Mouse (Mus musculus): Measurements from ENCODE around the gene Asic2. TPM values are rescaled to one million over a fixed set of nuclear protein-coding genes. Genes with fewer than 3 reads are reported as not detected.

Asic2 gene
- polyA plus RNA-seq, 1 experiment from 2014 or later, result 8.7 TPM

GRCm38 (mm10) chr11:81106949-81107348 lies 861.3 kb downstream of the Asic2 start:
- no peak for ATAC-seq (ENCODE audit: low FRiP score, low TSS enrichment)
- 100% methylated on average over 1 of the region's 1 CpGs for WGBS

GRCm38 (mm10) chr11:81100829-81101228 lies 867.4 kb downstream of the Asic2 start:
- Histone ChIP-seq H3K27ac (replicated peaks; ENCODE audit: low read depth, low read length) (no peak overlapping the region), H3K4me1 (ENCODE audit: control insufficient read depth, insufficient read depth, low read length) (no peaks in the 10 kb centered on the region), H3K36me3 (ENCODE audit: control insufficient read depth, insufficient read depth, low read length) (no peaks in the 10 kb centered on the region), H3K4me3 (replicated peaks; ENCODE audit: low read depth, low read length) (no peak overlapping the region), H3K27me3 (ENCODE audit: control insufficient read depth, insufficient read depth, low read length) (no peaks in the 10 kb centered on the region), H3K9ac (replicated peaks; ENCODE audit: low read length) (no peak overlapping the region), H3K9me3 (ENCODE audit: control insufficient read depth, low read length) (no peaks in the 10 kb centered on the region), H3K4me2 (ENCODE audit: low read length) (no peak overlapping the region)
- no peak for DNase-seq
- ATAC-seq (ENCODE audit: low FRiP score, low TSS enrichment), result no peak
- 79% methylated on average over 6 of the region's 6 CpGs for WGBS

More at GRCm38 (mm10) chr11:81106949-81107348, 861.3 kb downstream of the Asic2 start:
- Histone ChIP-seq H3K4me1 (ENCODE audit: control insufficient read depth, insufficient read depth, low read length) (no peaks in the 10 kb centered on the region), H3K4me2 (ENCODE audit: low read length) (no peak overlapping the region), H3K27ac (replicated peaks; ENCODE audit: low read depth, low read length) (no peak overlapping the region), H3K36me3 (ENCODE audit: control insufficient read depth, insufficient read depth, low read length) (no peaks in the 10 kb centered on the region), H3K4me3 (replicated peaks; ENCODE audit: low read depth, low read length) (no peak overlapping the region), H3K9me3 (ENCODE audit: control insufficient read depth, low read length) (no peaks in the 10 kb centered on the region), H3K27me3 (ENCODE audit: control insufficient read depth, insufficient read depth, low read length) (no peaks in the 10 kb centered on the region), H3K9ac (replicated peaks; ENCODE audit: low read length) (no peak overlapping the region)
- no peak for DNase-seq

GRCm38 (mm10) chr11:81096011-81096410 lies 872.2 kb downstream of the Asic2 start:
- no peak overlapping the region for H3K4me3 ChIP-seq (replicated peaks; ENCODE audit: low read depth, low read length)
- ATAC-seq (ENCODE audit: low FRiP score, low TSS enrichment) (no peak), DNase-seq (no peak)
- H3K9ac ChIP-seq (replicated peaks; ENCODE audit: low read length), result no peak overlapping the region
- H3K4me2 ChIP-seq (ENCODE audit: low read length), result no peak overlapping the region
- 86% methylated on average over 6 of the region's 6 CpGs for WGBS
- H3K9me3 ChIP-seq (ENCODE audit: control insufficient read depth, low read length), result no peaks in the 10 kb centered on the region
- H3K27ac ChIP-seq (replicated peaks; ENCODE audit: low read depth, low read length), result no peak overlapping the region
- H3K4me1 ChIP-seq (ENCODE audit: control insufficient read depth, insufficient read depth, low read length), result no peaks in the 10 kb centered on the region
- H3K36me3 ChIP-seq (ENCODE audit: control insufficient read depth, insufficient read depth, low read length), result no peaks in the 10 kb centered on the region
- no peaks in the 10 kb centered on the region for H3K27me3 ChIP-seq (ENCODE audit: control insufficient read depth, insufficient read depth, low read length)

GRCm38 (mm10) chr11:81094581-81094980 lies 873.7 kb downstream of the Asic2 start:
- Histone ChIP-seq H3K36me3 (ENCODE audit: control insufficient read depth, insufficient read depth, low read length) (no peaks in the 10 kb centered on the region), H3K9ac (replicated peaks; ENCODE audit: low read length) (no peak overlapping the region), H3K4me1 (ENCODE audit: control insufficient read depth, insufficient read depth, low read length) (no peaks in the 10 kb centered on the region), H3K9me3 (ENCODE audit: control insufficient read depth, low read length) (no peaks in the 10 kb centered on the region), H3K4me2 (ENCODE audit: low read length) (no peak overlapping the region), H3K27ac (replicated peaks; ENCODE audit: low read depth, low read length) (no peak overlapping the region), H3K4me3 (replicated peaks; ENCODE audit: low read depth, low read length) (no peak overlapping the region), H3K27me3 (ENCODE audit: control insufficient read depth, insufficient read depth, low read length) (no peaks in the 10 kb centered on the region)
- no peak for ATAC-seq (ENCODE audit: low FRiP score, low TSS enrichment)
- DNase-seq, result peak; percentile 41
- 77% methylated on average over 8 of the region's 8 CpGs for WGBS

- ATAC-seq (ENCODE audit: low FRiP score, low TSS enrichment), result no peak
- WGBS, result 87% methylated on average over 2 of the region's 2 CpGs
- no peak overlapping the region for H3K4me3 ChIP-seq (replicated peaks; ENCODE audit: low read depth, low read length)
- DNase-seq, result no peak
- H3K4me2 ChIP-seq (ENCODE audit: low read length), result no peak overlapping the region
- no peaks in the 10 kb centered on the region for H3K9me3 ChIP-seq (ENCODE audit: control insufficient read depth, low read length)
- H3K27me3 ChIP-seq (ENCODE audit: control insufficient read depth, insufficient read depth, low read length), result no peaks in the 10 kb centered on the region
- H3K27ac ChIP-seq (replicated peaks; ENCODE audit: low read depth, low read length), result no peak overlapping the region
- H3K4me1 ChIP-seq (ENCODE audit: control insufficient read depth, insufficient read depth, low read length), result no peaks in the 10 kb centered on the region
- no peaks in the 10 kb centered on the region for H3K36me3 ChIP-seq (ENCODE audit: control insufficient read depth, insufficient read depth, low read length)
- H3K9ac ChIP-seq (replicated peaks; ENCODE audit: low read length), result no peak overlapping the region
Observed at GRCm38 (mm10) chr11:81092161-81092560, 876.1 kb downstream of the Asic2 start.

- Histone ChIP-seq H3K9ac (replicated peaks; ENCODE audit: low read length) (no peak overlapping the region), H3K27ac (replicated peaks; ENCODE audit: low read depth, low read length) (no peak overlapping the region), H3K9me3 (ENCODE audit: control insufficient read depth, low read length) (no peaks in the 10 kb centered on the region), H3K4me3 (replicated peaks; ENCODE audit: low read depth, low read length) (no peak overlapping the region), H3K27me3 (ENCODE audit: control insufficient read depth, insufficient read depth, low read length) (no peaks in the 10 kb centered on the region), H3K36me3 (ENCODE audit: control insufficient read depth, insufficient read depth, low read length) (no peaks in the 10 kb centered on the region), H3K4me1 (ENCODE audit: control insufficient read depth, insufficient read depth, low read length) (peaks cover 4% of the 10 kb centered on the region; the same call in 1 of the 2 replicates), H3K4me2 (ENCODE audit: low read length) (no peak overlapping the region)
- DNase-seq, result no peak
- no peak for ATAC-seq (ENCODE audit: low FRiP score, low TSS enrichment)
- WGBS, result 83% methylated on average over 4 of the region's 4 CpGs
Observed at GRCm38 (mm10) chr11:81083822-81084221, 884.4 kb downstream of the Asic2 start.

- WGBS, result 69% methylated on average over 11 of the region's 11 CpGs
Observed at GRCm38 (mm10) chr11:81080076-81080805, 888.0 kb downstream of the Asic2 start.

GRCm38 (mm10) chr11:81079237-81079636 lies 889.0 kb downstream of the Asic2 start:
- ATAC-seq (ENCODE audit: low FRiP score, low TSS enrichment), result no peak
- no peak overlapping the region for H3K9ac ChIP-seq (replicated peaks; ENCODE audit: low read length)
- no peak overlapping the region for H3K4me3 ChIP-seq (replicated peaks; ENCODE audit: low read depth, low read length)
- no peaks in the 10 kb centered on the region for H3K36me3 ChIP-seq (ENCODE audit: control insufficient read depth, insufficient read depth, low read length)
- H3K27ac ChIP-seq (replicated peaks; ENCODE audit: low read depth, low read length), result no peak overlapping the region
- no peak overlapping the region for H3K4me2 ChIP-seq (ENCODE audit: low read length)
- H3K27me3 ChIP-seq (ENCODE audit: control insufficient read depth, insufficient read depth, low read length), result no peaks in the 10 kb centered on the region
- DNase-seq, result no peak
- H3K4me1 ChIP-seq (ENCODE audit: control insufficient read depth, insufficient read depth, low read length), result no peaks in the 10 kb centered on the region
- WGBS, result 72% methylated on average over 3 of the region's 3 CpGs
- no peaks in the 10 kb centered on the region for H3K9me3 ChIP-seq (ENCODE audit: control insufficient read depth, low read length)

More at GRCm38 (mm10) chr11:81080076-81080805, 888.0 kb downstream of the Asic2 start:
- Histone ChIP-seq H3K4me1 (ENCODE audit: control insufficient read depth, insufficient read depth, low read length) (peaks cover 4% of the 10 kb centered on the region; the same call in 1 of the 2 replicates), H3K27me3 (ENCODE audit: control insufficient read depth, insufficient read depth, low read length) (no peaks in the 10 kb centered on the region), H3K9ac (replicated peaks; ENCODE audit: low read length) (no peak overlapping the region), H3K4me3 (replicated peaks; ENCODE audit: low read depth, low read length) (no peak overlapping the region), H3K4me2 (ENCODE audit: low read length) (no peak overlapping the region), H3K9me3 (ENCODE audit: control insufficient read depth, low read length) (no peaks in the 10 kb centered on the region), H3K27ac (replicated peaks; ENCODE audit: low read depth, low read length) (no peak overlapping the region), H3K36me3 (ENCODE audit: control insufficient read depth, insufficient read depth, low read length) (no peaks in the 10 kb centered on the region)
- no peak for DNase-seq
- no peak for ATAC-seq (ENCODE audit: low FRiP score, low TSS enrichment)

- no peak overlapping the region for H3K4me3 ChIP-seq (replicated peaks; ENCODE audit: low read depth, low read length)
- no peaks in the 10 kb centered on the region for H3K9me3 ChIP-seq (ENCODE audit: control insufficient read depth, low read length)
- no peak overlapping the region for H3K9ac ChIP-seq (replicated peaks; ENCODE audit: low read length)
- H3K27me3 ChIP-seq (ENCODE audit: control insufficient read depth, insufficient read depth, low read length), result no peaks in the 10 kb centered on the region
- H3K4me1 ChIP-seq (ENCODE audit: control insufficient read depth, insufficient read depth, low read length), result no peaks in the 10 kb centered on the region
- no peak overlapping the region for H3K27ac ChIP-seq (replicated peaks; ENCODE audit: low read depth, low read length)
- no peaks in the 10 kb centered on the region for H3K36me3 ChIP-seq (ENCODE audit: control insufficient read depth, insufficient read depth, low read length)
- no peak for DNase-seq
- no peak for ATAC-seq (ENCODE audit: low FRiP score, low TSS enrichment)
- WGBS, result 89% methylated on average over 4 of the region's 4 CpGs
- H3K4me2 ChIP-seq (ENCODE audit: low read length), result no peak overlapping the region
Observed at GRCm38 (mm10) chr11:81071836-81072235, 896.4 kb downstream of the Asic2 start.
